Mouse (Mus musculus) liver, embryonic 12.5 days (tissue): Measurements from ENCODE around the gene Grb10. TPM values are rescaled to one million over a fixed set of nuclear protein-coding genes. Genes with fewer than 3 reads are reported as not detected.

Experiments
- ATAC-seq: fragments of 200-750 bp; cut with Nextera tagmentation; 2 replicates; pipeline ENCODE4 v1.8.0; 2017; ENCODE audit warnings: moderate number of reproducible peaks, mild to moderate bottlenecking, moderate library complexity
- H3K27ac ChIP-seq: fragments of 300-500 bp; sonication (generic); 2 replicates; pipeline ENCODE4 v1.5.1; 2016; ENCODE audit warnings: mild to moderate bottlenecking
- H3K27me3 ChIP-seq: fragments of 300-500 bp; sonication (generic); replicated peaks from 2 replicates; pipeline ENCODE4 v1.6.1; 2016; ENCODE audit warnings: mild to moderate bottlenecking, moderate library complexity
- H3K36me3 ChIP-seq: fragments of 300-500 bp; sonication (generic); 2 replicates; pipeline ENCODE4 v1.6.1; 2016; ENCODE audit warnings: mild to moderate bottlenecking, moderate library complexity
- H3K4me1 ChIP-seq: fragments of 300-500 bp; sonication (generic); 2 replicates; pipeline ENCODE4 v1.6.1; 2016
- H3K4me2 ChIP-seq: fragments of 300-500 bp; sonication (generic); 2 replicates; pipeline ENCODE4 v1.6.1; 2016; ENCODE audit warnings: mild to moderate bottlenecking, moderate library complexity
- H3K4me3 ChIP-seq: fragments of 300-500 bp; sonication (generic); 2 replicates; pipeline ENCODE4 v1.5.1; 2016; ENCODE audit warnings: mild to moderate bottlenecking, moderate library complexity
- H3K9ac ChIP-seq: fragments of 300-500 bp; sonication (generic); 2 replicates; pipeline ENCODE4 v1.6.1; 2016; ENCODE audit warnings: mild to moderate bottlenecking, moderate library complexity
- H3K9me3 ChIP-seq: fragments of 300-500 bp; sonication (generic); replicated peaks from 2 replicates; pipeline ENCODE4 v1.6.1; 2016; ENCODE audit warnings: mild to moderate bottlenecking, moderate library complexity
- WGBS: fragments of 180-500 bp; shearing (Covaris S2); methylation state at CpG from one replicate; pipeline ENCODE4 v1.1.7; 2016; ENCODE audit not compliant: insufficient replicate concordance; 5-methylcytosine and 5-hydroxymethylcytosine counted together
- polyA plus RNA-seq: library from polyadenylated mRNA; unstranded; fragments of >200 nt; fragmentation: Nextera tagmentation; extraction: Ambion mirVana; gene quantifications from 2 replicates; pipeline ENCODE4 v1.2.1, GENCODE M21; 2016

The Grb10 gene
- polyA plus RNA-seq, 1 experiment from 2014 or later, result 206 TPM

- 80% methylated on average over 2 of the region's 2 CpGs for WGBS
Measured at GRCm38 (mm10) chr11:11922106-11922505, 116.4 kb downstream of the Grb10 start.

DNA sequence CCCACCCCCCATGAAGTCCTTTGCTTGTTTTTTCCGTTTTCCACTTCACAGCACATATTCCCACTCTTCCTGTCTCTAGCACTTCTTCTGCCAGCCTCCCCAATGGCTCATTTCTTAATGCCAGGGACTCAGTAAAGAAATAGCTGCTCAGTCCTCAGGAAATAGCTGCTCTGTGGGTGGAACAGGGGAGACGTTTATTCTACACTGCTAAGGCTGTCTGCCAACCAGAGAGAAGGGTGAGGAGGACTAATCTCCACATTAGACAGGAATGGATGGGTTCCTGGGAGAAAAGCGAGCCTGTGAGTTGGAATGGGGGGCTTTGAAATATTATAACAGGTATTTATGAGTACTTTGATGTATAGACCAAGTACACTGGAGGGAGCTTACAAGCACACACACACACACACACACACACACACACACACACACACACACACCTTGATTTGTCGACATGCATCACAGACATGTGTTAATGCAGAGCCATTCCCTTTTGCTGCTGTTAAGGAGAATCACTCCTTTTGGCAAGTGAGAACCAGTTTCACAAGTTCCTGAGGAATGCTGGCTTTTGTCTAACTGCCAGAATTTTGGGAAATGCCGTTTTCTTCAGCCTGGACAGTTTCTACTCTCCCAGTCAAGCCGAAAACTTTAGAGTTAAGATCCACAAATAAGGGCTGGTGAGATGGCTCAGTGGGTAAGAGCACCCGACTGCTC lies 130.6 kb downstream of the Grb10 start:
- Histone ChIP-seq H3K9ac (no peak overlapping the region), H3K27me3 (no peaks in the 10 kb centered on the region), H3K36me3 (no peaks in the 10 kb centered on the region), H3K4me2 (no peak overlapping the region), H3K4me1 (no peaks in the 10 kb centered on the region), H3K27ac (no peak overlapping the region), H3K9me3 (no peaks in the 10 kb centered on the region), H3K4me3 (no peak overlapping the region)
- WGBS, result 49% methylated on average over 7 of the region's 7 CpGs
- no peak for ATAC-seq

More at GRCm38 (mm10) chr11:11922106-11922505, 116.4 kb downstream of the Grb10 start:
- Histone ChIP-seq H3K4me3 (no peak overlapping the region), H3K9ac (no peak overlapping the region), H3K27me3 (no peaks in the 10 kb centered on the region), H3K9me3 (no peaks in the 10 kb centered on the region), H3K4me2 (no peak overlapping the region), H3K4me1 (peaks cover 16% of the 10 kb centered on the region), H3K27ac (no peak overlapping the region), H3K36me3 (no peaks in the 10 kb centered on the region)
- ATAC-seq, result no peak

GRCm38 (mm10) chr11:11905518-11905917 lies 133.0 kb downstream of the Grb10 start:
- Histone ChIP-seq H3K9me3 (no peaks in the 10 kb centered on the region), H3K4me1 (peaks cover 7% of the 10 kb centered on the region; the same call in 1 of the 2 replicates), H3K27ac (no peak overlapping the region), H3K4me3 (no peak overlapping the region), H3K9ac (no peak overlapping the region), H3K36me3 (no peaks in the 10 kb centered on the region), H3K27me3 (no peaks in the 10 kb centered on the region), H3K4me2 (no peak overlapping the region)
- no peak for ATAC-seq

- no peak for ATAC-seq
- no peaks in the 10 kb centered on the region for H3K36me3 ChIP-seq
- H3K4me1 ChIP-seq, result peaks cover 7% of the 10 kb centered on the region; the same call in 1 of the 2 replicates
- no peak overlapping the region for H3K4me2 ChIP-seq
- H3K9ac ChIP-seq, result no peak overlapping the region
- WGBS, result 57% methylated on average over 5 of the region's 5 CpGs
- H3K27me3 ChIP-seq, result no peaks in the 10 kb centered on the region
- no peak overlapping the region for H3K27ac ChIP-seq
- no peak overlapping the region for H3K4me3 ChIP-seq
- no peaks in the 10 kb centered on the region for H3K9me3 ChIP-seq
Measured at GRCm38 (mm10) chr11:11904995-11905394, 133.5 kb downstream of the Grb10 start.

DNA sequence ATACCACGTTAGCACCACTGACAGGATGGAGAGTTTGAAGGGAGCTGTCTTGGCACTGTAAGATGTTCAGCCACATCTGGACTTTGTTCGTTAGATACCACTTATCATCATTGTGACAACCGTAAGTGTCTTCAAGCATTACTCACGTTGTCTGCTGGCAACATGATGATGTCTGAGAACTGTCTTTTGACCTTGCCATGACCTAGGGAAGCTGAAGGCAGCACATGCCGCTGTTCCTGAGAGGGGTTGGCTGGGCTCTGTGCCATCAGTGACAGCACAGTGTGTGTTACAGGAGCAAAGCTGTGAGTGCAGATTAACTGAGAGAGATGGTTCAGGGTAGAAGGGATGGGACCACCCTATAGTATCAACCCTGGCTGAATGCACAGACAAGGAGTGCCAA lies 137.0 kb downstream of the Grb10 start:
- WGBS, result 34% methylated on average over 5 of the region's 5 CpGs
- H3K27me3 ChIP-seq, result no peaks in the 10 kb centered on the region
- H3K9me3 ChIP-seq, result no peaks in the 10 kb centered on the region

DNA sequence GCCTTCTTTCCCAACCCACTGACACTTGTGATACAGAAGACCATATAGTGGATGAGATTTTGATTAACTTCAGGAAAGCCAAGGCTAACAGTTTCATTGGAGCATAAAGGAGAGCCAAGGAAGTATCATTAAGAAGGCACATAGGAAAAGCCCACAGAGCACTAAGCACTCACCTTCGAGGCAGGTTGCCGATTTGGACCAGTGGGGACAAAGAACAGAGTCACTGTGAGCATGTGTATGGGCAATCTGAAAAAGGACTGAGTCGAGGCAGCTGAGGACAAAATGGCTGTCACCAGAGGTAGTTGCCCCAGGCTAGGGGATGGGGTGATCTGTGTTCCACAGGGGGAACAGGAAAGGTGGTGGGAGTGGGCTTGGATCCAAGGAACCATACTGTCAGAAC lies 140.0 kb downstream of the Grb10 start:
- ATAC-seq, result no peak
- H3K9me3 ChIP-seq, result no peaks in the 10 kb centered on the region
- H3K27ac ChIP-seq, result 0 out of 2 replicates have a peak overlapping the region, but pooled peaks have one; percentile 3
- no peaks in the 10 kb centered on the region for H3K27me3 ChIP-seq
- H3K4me2 ChIP-seq, result no peak overlapping the region
- peaks cover 21% of the 10 kb centered on the region; the same call in 1 of the 2 replicates for H3K4me1 ChIP-seq
- no peak overlapping the region for H3K9ac ChIP-seq
- 67% methylated on average over 3 of the region's 3 CpGs for WGBS
- no peak overlapping the region for H3K4me3 ChIP-seq
- no peaks in the 10 kb centered on the region for H3K36me3 ChIP-seq

More for the DNA sequence above, 137.0 kb downstream of the Grb10 start:
- H3K4me3 ChIP-seq, result no peak overlapping the region
- peak; percentile 49; the same call in 1 of the 2 replicates for ATAC-seq
- no peak overlapping the region for H3K9ac ChIP-seq
- H3K4me2 ChIP-seq, result no peak overlapping the region
- H3K36me3 ChIP-seq, result no peaks in the 10 kb centered on the region
- peaks cover 21% of the 10 kb centered on the region; the same call in 1 of the 2 replicates for H3K4me1 ChIP-seq
- peak overlapping the region; percentile 22; the same call in 1 of the 2 replicates for H3K27ac ChIP-seq

- 70% methylated on average over 12 of the region's 12 CpGs for WGBS
- 0 out of 2 replicates have a peak within 1 kb of the TSS, but pooled peaks have one; percentile 3 for H3K27ac ChIP-seq
- no peak within 1 kb of the TSS; the same call in 1 of the 2 replicates for H3K4me3 ChIP-seq
- peak within 1 kb of the TSS; percentile 15; the same call in 1 of the 2 replicates for H3K4me2 ChIP-seq
- peaks cover 21% of the 10 kb centered on the region; the same call in 1 of the 2 replicates for H3K4me1 ChIP-seq
- no peak for ATAC-seq
- no peaks in the 10 kb centered on the region for H3K27me3 ChIP-seq
- H3K9ac ChIP-seq, result no peak within 1 kb of the TSS
- H3K9me3 ChIP-seq, result no peaks in the 10 kb centered on the region
- no peaks in the 10 kb centered on the region for H3K36me3 ChIP-seq
Measured at GRCm38 (mm10) chr11:11897645-11898357, 140.7 kb downstream of the Grb10 start, which contains the start of gene Ddc. Gene Ddc (minus strand): TSS chr11:11898144.

- WGBS, result 51% methylated on average over 2 of the region's 2 CpGs
- Histone ChIP-seq H3K9me3 (no peaks in the 10 kb centered on the region), H3K27ac (no peak overlapping the region)
Measured at GRCm38 (mm10) chr11:11895479-11895878, 143.0 kb downstream of the Grb10 start.

GRCm38 (mm10) chr11:11893769-11894168 lies 144.7 kb downstream of the Grb10 start:
- 73% methylated on average over 1 of the region's 1 CpGs for WGBS
- no peaks in the 10 kb centered on the region for H3K27me3 ChIP-seq
- H3K36me3 ChIP-seq, result no peaks in the 10 kb centered on the region
- H3K4me3 ChIP-seq, result no peak overlapping the region
- H3K9me3 ChIP-seq, result no peaks in the 10 kb centered on the region
- H3K4me1 ChIP-seq, result peaks cover 21% of the 10 kb centered on the region
- no peak for ATAC-seq
- no peak overlapping the region for H3K4me2 ChIP-seq
- H3K27ac ChIP-seq, result no peak overlapping the region
- no peak overlapping the region for H3K9ac ChIP-seq

More at GRCm38 (mm10) chr11:11895479-11895878, 143.0 kb downstream of the Grb10 start:
- no peaks in the 10 kb centered on the region for H3K36me3 ChIP-seq
- H3K27me3 ChIP-seq, result no peaks in the 10 kb centered on the region
- no peak overlapping the region for H3K4me3 ChIP-seq
- ATAC-seq, result no peak
- no peak overlapping the region for H3K9ac ChIP-seq
- no peak overlapping the region for H3K4me2 ChIP-seq
- peaks cover 14% of the 10 kb centered on the region; the same call in 1 of the 2 replicates for H3K4me1 ChIP-seq

DNA sequence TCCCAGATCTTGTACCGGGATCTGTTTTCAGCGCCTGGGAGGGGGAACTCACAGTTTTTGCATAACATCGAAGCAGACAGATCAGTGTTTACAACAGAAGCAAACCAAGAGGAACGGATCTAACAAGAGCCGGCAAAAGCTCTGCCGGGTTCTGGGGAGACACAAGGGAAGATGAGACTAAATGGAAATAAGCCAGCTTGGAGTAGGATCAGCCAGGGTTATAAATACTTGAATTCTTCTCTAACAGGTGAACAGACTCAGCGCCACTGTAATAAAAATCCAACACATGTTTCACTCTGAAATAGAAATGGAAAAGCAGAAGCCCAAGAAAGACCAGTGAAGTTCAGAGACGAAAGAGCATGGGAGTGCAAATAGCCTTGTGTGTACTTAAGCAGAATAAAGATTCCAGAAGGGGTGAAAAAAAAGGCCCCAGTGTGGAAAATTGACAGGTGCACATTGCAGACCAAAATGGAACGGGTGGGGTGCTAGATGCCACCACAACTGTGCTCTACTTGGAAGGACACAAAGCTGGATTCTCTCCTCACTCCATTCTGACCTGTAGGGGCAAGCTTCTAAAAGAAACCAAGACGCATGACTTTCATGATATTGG lies 145.4 kb downstream of the Grb10 start:
- ATAC-seq, result no peak
- Histone ChIP-seq H3K27me3 (no peaks in the 10 kb centered on the region), H3K27ac (no peak overlapping the region)

GRCm38 (mm10) chr11:11891832-11892231 lies 146.7 kb downstream of the Grb10 start:
- Histone ChIP-seq H3K4me2 (no peak overlapping the region), H3K27ac (no peak overlapping the region), H3K27me3 (no peaks in the 10 kb centered on the region), H3K36me3 (no peaks in the 10 kb centered on the region), H3K9ac (no peak overlapping the region), H3K4me3 (no peak overlapping the region), H3K4me1 (peaks cover 24% of the 10 kb centered on the region), H3K9me3 (no peaks in the 10 kb centered on the region)
- ATAC-seq, result no peak; the same call in 1 of the 2 replicates

More for the DNA sequence above, 145.4 kb downstream of the Grb10 start:
- Histone ChIP-seq H3K4me3 (no peak overlapping the region), H3K9ac (no peak overlapping the region), H3K4me1 (peaks cover 21% of the 10 kb centered on the region), H3K36me3 (no peaks in the 10 kb centered on the region), H3K9me3 (no peaks in the 10 kb centered on the region), H3K4me2 (no peak overlapping the region)
- 57% methylated on average over 10 of the region's 10 CpGs for WGBS
